Mouse (Mus musculus): ENCODE measurements at regions not wholly inside any gene's neighbourhood (a gene's known extent, or its start where the extent isn't known, plus 50 kb on each side); places are given as distances from the start of the nearest gene placed in this dataset.

GRCm38 (mm10) chr13:52339156-52339555, 191.9 kb downstream of the Diras2 start:
- TF ChIP-seq CTCF (IDR thresholded peaks at IDR 0.05; ENCODE audit: low read depth, low read length) (no peak), POLR2A (IDR thresholded peaks at IDR 0.05; ENCODE audit: borderline replicate concordance, low read depth, low read length) (no peak)
